Mouse (Mus musculus): Measurements from ENCODE around the gene Gpr161.

GRCm38 (mm10) chr1:165342126-165342525, 46.5 kb downstream of the Gpr161 start:
- no peak for TF ChIP-seq CTCF (IDR thresholded peaks at IDR 0.05; ENCODE audit: low read depth)
- TF ChIP-seq EP300 (IDR thresholded peaks at IDR 0.05; ENCODE audit: low read depth) = no peak
